Mouse (Mus musculus) c-Kit-positive CD71-negative TER-119-negative erythroid progenitor cells, embryonic 14.5 days (primary cell): ENCODE measurements at regions not wholly inside any gene's neighbourhood (a gene's known extent, or its start where the extent isn't known, plus 50 kb on each side); places are given as distances from the start of the nearest gene placed in this dataset.

Experiments used
- DNase-seq: peaks from one replicate; pipeline ENCODE4 v3.0.0-alpha.2; 2013; ENCODE audit warnings: low read depth

- DNase-seq, result no peak
These were observed 54.3 kb upstream of the Nrbf2 start for GRCm38 (mm10) chr10:67339371-67339929.

GRCm38 (mm10) chr10:67344722-67345121, 59.6 kb upstream of the Nrbf2 start:
- no peak for DNase-seq

- no peak for DNase-seq
These were observed 65.9 kb upstream of the Nrbf2 start for GRCm38 (mm10) chr10:67350956-67351355.

GRCm38 (mm10) chr10:67360793-67361192, 75.7 kb upstream of the Nrbf2 start:
- DNase-seq, result no peak

GRCm38 (mm10) chr10:67361281-67361680, 76.2 kb upstream of the Nrbf2 start:
- no peak for DNase-seq

- no peak for DNase-seq
These were observed 79.5 kb upstream of the Nrbf2 start for GRCm38 (mm10) chr10:67364595-67364994.

GRCm38 (mm10) chr10:67365158-67365557, 80.1 kb upstream of the Nrbf2 start:
- DNase-seq, result no peak

GRCm38 (mm10) chr10:67372569-67373161, 87.6 kb upstream of the Nrbf2 start:
- no peak for DNase-seq

GRCm38 (mm10) chr10:67376638-67377037, 91.5 kb upstream of the Nrbf2 start:
- DNase-seq, result no peak

- DNase-seq, result no peak
These were observed 92.6 kb upstream of the Nrbf2 start for GRCm38 (mm10) chr10:67377643-67378223.

GRCm38 (mm10) chr10:67380174-67380573, 95.1 kb upstream of the Nrbf2 start:
- DNase-seq, result no peak

GRCm38 (mm10) chr10:67383352-67383751, 98.2 kb upstream of the Nrbf2 start:
- no peak for DNase-seq

- DNase-seq, result no peak
These were observed 98.9 kb upstream of the Nrbf2 start for GRCm38 (mm10) chr10:67383802-67384567.

GRCm38 (mm10) chr10:67384568-67384958, 99.5 kb upstream of the Nrbf2 start:
- no peak for DNase-seq

GRCm38 (mm10) chr10:67385966-67386365, 100.9 kb upstream of the Nrbf2 start:
- DNase-seq, result no peak

GRCm38 (mm10) chr10:67388755-67389154, 103.7 kb upstream of the Nrbf2 start:
- DNase-seq, result no peak

GRCm38 (mm10) chr10:67400434-67400833, 115.3 kb upstream of the Nrbf2 start:
- peak; percentile 17 for DNase-seq

- no peak for DNase-seq
These were observed 116.3 kb upstream of the Nrbf2 start for GRCm38 (mm10) chr10:67401409-67401808.

- no peak for DNase-seq
These were observed 117.7 kb upstream of the Egr2 start for GRCm38 (mm10) chr10:67417529-67417928.

GRCm38 (mm10) chr10:67420761-67421160, 114.5 kb upstream of the Egr2 start:
- DNase-seq, result no peak

- DNase-seq, result no peak
These were observed 109.9 kb upstream of the Egr2 start for GRCm38 (mm10) chr10:67425407-67425806.

GRCm38 (mm10) chr10:67427220-67427619, 108.1 kb upstream of the Egr2 start:
- DNase-seq, result no peak

- DNase-seq, result no peak
These were observed 104.5 kb upstream of the Egr2 start for GRCm38 (mm10) chr10:67430805-67431204.
